Mouse (Mus musculus): ENCODE measurements around the gene Cr1l. TPM values are rescaled to one million over a fixed set of nuclear protein-coding genes. Genes with fewer than 3 reads are reported as not detected.

The Cr1l gene
- 75.7 and 82.5 TPM in 2 replicates for polyA plus RNA-seq (2015; fragmentation: Nextera tagmentation; extraction: Ambion mirVana)

- Histone ChIP-seq H3K27me3 (ENCODE audit: insufficient read depth, low read length) (no peaks in the 10 kb centered on the region), H3K4me2 (replicated peaks; ENCODE audit: low read depth, low read length) (peak within 1 kb of the TSS; percentile 79), H3K36me3 (ENCODE audit: insufficient read depth, low read length) (peaks cover 10% of the 10 kb centered on the region; the same call in 1 of the 2 replicates), H3K9me3 (ENCODE audit: low read length) (no peaks in the 10 kb centered on the region), H3K4me3 (ENCODE audit: low read length) (peak within 1 kb of the TSS; percentile 71), H3K9ac (replicated peaks; ENCODE audit: low read length) (peak within 1 kb of the TSS; percentile 94), H3K27ac (ENCODE audit: low read length) (peak within 1 kb of the TSS; percentile 99), H3K4me1 (ENCODE audit: insufficient read depth, low read length) (peaks cover 3% of the 10 kb centered on the region; the same call in 1 of the 2 replicates)
- WGBS: under 1% methylated on average over 30 of the region's 31 CpGs
- ATAC-seq (ENCODE audit: low FRiP score, low TSS enrichment): peak; percentile 100
Observed at GRCm38 (mm10) chr1:195130953-195131674, at the start of gene Cr1l. Gene Cr1l (minus strand): TSS chr1:195131586.

DNA sequence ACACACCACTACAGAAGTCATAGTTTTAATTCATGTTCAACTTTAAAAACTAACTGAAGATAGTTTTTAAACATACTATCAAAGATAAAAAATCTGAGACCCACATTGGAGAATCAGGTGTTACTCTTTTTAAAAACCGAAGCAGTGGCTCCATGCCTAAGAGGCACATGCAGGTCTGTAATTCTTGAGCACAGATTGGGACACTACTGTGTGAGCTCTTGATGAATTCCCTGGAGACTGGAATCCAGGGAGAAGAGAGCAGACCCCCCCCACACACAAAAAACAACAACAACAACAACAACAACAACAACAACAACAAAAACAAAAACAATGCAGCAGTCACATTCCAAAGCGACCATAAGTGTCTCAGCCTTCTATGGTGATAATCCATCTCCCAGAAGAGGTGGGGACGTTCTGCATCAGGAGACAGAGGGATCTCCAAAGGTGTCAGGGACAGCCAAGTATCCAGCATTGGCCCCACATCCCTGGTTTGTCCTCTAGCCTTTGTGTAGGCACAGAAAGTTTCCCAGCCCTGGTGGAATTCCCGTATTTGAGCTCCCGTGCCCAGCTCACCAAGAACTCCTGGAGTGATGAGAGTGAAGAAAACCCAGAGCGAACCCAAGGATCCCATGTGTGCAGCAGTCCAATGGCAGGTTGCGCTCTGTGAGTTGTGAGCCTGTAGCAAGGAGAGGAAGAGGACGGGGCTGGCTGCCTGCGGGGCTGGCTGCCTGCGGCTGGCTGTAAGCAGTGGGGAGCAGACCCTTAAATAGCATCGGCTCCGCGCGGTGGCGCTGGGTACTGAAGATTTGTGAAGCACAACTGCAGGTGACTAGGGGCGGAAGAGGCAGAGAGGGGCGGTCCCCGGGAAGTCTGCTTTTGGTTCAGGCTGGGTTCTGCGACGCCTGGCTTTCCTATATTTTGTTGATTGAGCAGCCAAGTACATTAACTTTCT, 44.9 kb upstream of the Cr1l start, which contains the start of gene Cr2:
Gene Cr2 (minus strand): TSS at position 737 of the 952 bp plus-strand sequence.
- Histone ChIP-seq H3K36me3 (ENCODE audit: insufficient read depth, low read length) (no peaks in the 10 kb centered on the region), H3K4me3 (ENCODE audit: low read length) (peak within 1 kb of the TSS; percentile 31), H3K9me3 (ENCODE audit: low read length) (no peaks in the 10 kb centered on the region), H3K27me3 (ENCODE audit: insufficient read depth, low read length) (peaks cover 3% of the 10 kb centered on the region; the same call in 1 of the 2 replicates), H3K27ac (ENCODE audit: low read length) (no peak within 1 kb of the TSS), H3K4me2 (replicated peaks; ENCODE audit: low read depth, low read length) (peak within 1 kb of the TSS; percentile 53), H3K4me1 (ENCODE audit: insufficient read depth, low read length) (no peaks in the 10 kb centered on the region), H3K9ac (replicated peaks; ENCODE audit: low read length) (peak within 1 kb of the TSS; percentile 38; the same call in 1 of the 2 replicates)
- WGBS: 7% methylated on average over 20 of the region's 20 CpGs
- peak; percentile 98 for ATAC-seq (ENCODE audit: low FRiP score, low TSS enrichment)

GRCm38 (mm10) chr1:195164996-195165755, 33.8 kb upstream of the Cr1l start:
- H3K36me3 ChIP-seq (ENCODE audit: insufficient read depth, low read length): no peaks in the 10 kb centered on the region
- no peak overlapping the region for H3K4me3 ChIP-seq (ENCODE audit: low read length)
- no peaks in the 10 kb centered on the region for H3K27me3 ChIP-seq (ENCODE audit: insufficient read depth, low read length)
- H3K27ac ChIP-seq (ENCODE audit: low read length): no peak overlapping the region
- no peak for ATAC-seq (ENCODE audit: low FRiP score, low TSS enrichment)
- no peaks in the 10 kb centered on the region for H3K9me3 ChIP-seq (ENCODE audit: low read length)
- no peak overlapping the region for H3K4me2 ChIP-seq (replicated peaks; ENCODE audit: low read depth, low read length)
- WGBS: 85% methylated on average over 9 of the region's 9 CpGs
- H3K4me1 ChIP-seq (ENCODE audit: insufficient read depth, low read length): no peaks in the 10 kb centered on the region
- H3K9ac ChIP-seq (replicated peaks; ENCODE audit: low read length): no peak overlapping the region

DNA sequence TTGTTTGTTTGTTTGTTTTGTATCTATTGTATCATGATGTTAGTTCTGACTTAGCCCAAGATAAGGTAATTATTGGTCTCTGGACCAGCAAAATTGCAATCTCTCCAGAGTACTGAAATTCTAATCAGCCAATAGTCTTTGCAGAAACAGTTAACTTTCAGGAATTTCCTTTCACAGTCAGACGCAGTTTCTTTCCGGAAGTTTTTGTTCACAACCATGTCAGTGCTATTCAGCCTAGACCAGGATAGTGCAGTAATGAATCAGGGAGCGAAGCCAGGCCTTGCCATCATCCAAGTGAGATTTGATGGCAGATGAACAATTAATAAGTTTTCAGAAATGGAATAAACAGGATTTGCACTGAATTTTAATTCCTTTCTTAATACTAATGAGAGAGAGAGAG, 684 bp upstream of the Cr1l start:
- H3K4me1 ChIP-seq (ENCODE audit: insufficient read depth, low read length): peaks cover 3% of the 10 kb centered on the region; the same call in 1 of the 2 replicates
- WGBS: 45% methylated on average over 3 of the region's 3 CpGs
- H3K36me3 ChIP-seq (ENCODE audit: insufficient read depth, low read length): peaks cover 10% of the 10 kb centered on the region; the same call in 1 of the 2 replicates
- peak overlapping the region; percentile 99; the same call in 1 of the 2 replicates for H3K27ac ChIP-seq (ENCODE audit: low read length)
- no peaks in the 10 kb centered on the region for H3K27me3 ChIP-seq (ENCODE audit: insufficient read depth, low read length)
- peak overlapping the region; percentile 71; the same call in 1 of the 2 replicates for H3K4me3 ChIP-seq (ENCODE audit: low read length)
- no peak overlapping the region for H3K9ac ChIP-seq (replicated peaks; ENCODE audit: low read length)
- ATAC-seq (ENCODE audit: low FRiP score, low TSS enrichment): no peak
- peak overlapping the region; percentile 79 for H3K4me2 ChIP-seq (replicated peaks; ENCODE audit: low read depth, low read length)
- H3K9me3 ChIP-seq (ENCODE audit: low read length): no peaks in the 10 kb centered on the region

DNA sequence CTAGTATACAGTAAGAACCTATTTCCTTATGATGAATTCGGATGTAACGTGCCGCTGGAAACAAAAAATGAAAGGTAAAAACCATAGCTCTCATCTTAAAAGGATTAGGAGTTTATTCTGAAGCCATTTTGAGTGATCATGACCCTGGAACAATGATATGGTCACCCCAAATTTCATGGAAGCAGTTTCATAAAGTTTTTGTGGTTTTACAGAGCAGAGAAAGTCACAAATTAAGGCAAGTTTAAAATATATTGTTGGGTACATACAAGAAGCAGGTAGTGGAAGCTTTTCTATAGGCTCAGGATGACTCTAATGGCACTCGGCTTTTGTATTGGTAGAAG, 259 bp upstream of the Cr1l start:
- H3K9ac ChIP-seq (replicated peaks; ENCODE audit: low read length): peak overlapping the region; percentile 94
- ATAC-seq (ENCODE audit: low FRiP score, low TSS enrichment): peak; percentile 1; the same call in 1 of the 2 replicates
- WGBS: 29% methylated on average over 4 of the region's 4 CpGs

GRCm38 (mm10) chr1:195130479-195130878, 907 bp downstream of the Cr1l start:
- peaks cover 3% of the 10 kb centered on the region; the same call in 1 of the 2 replicates for H3K4me1 ChIP-seq (ENCODE audit: insufficient read depth, low read length)
- no peak overlapping the region for H3K27ac ChIP-seq (ENCODE audit: low read length)
- H3K9me3 ChIP-seq (ENCODE audit: low read length): no peaks in the 10 kb centered on the region
- peak overlapping the region; percentile 79 for H3K4me2 ChIP-seq (replicated peaks; ENCODE audit: low read depth, low read length)
- H3K9ac ChIP-seq (replicated peaks; ENCODE audit: low read length): peak overlapping the region; percentile 94
- H3K36me3 ChIP-seq (ENCODE audit: insufficient read depth, low read length): peaks cover 14% of the 10 kb centered on the region; the same call in 1 of the 2 replicates
- WGBS: 10% methylated on average over 2 of the region's 2 CpGs
- peak overlapping the region; percentile 71 for H3K4me3 ChIP-seq (ENCODE audit: low read length)
- no peaks in the 10 kb centered on the region for H3K27me3 ChIP-seq (ENCODE audit: insufficient read depth, low read length)
- ATAC-seq (ENCODE audit: low FRiP score, low TSS enrichment): no peak

More for the DNA sequence above, 259 bp upstream of the Cr1l start:
- H3K27ac ChIP-seq (ENCODE audit: low read length): peak overlapping the region; percentile 99
- H3K9me3 ChIP-seq (ENCODE audit: low read length): no peaks in the 10 kb centered on the region
- H3K4me2 ChIP-seq (replicated peaks; ENCODE audit: low read depth, low read length): peak overlapping the region; percentile 79
- peaks cover 3% of the 10 kb centered on the region; the same call in 1 of the 2 replicates for H3K4me1 ChIP-seq (ENCODE audit: insufficient read depth, low read length)
- peak overlapping the region; percentile 71 for H3K4me3 ChIP-seq (ENCODE audit: low read length)
- peaks cover 10% of the 10 kb centered on the region; the same call in 1 of the 2 replicates for H3K36me3 ChIP-seq (ENCODE audit: insufficient read depth, low read length)
- H3K27me3 ChIP-seq (ENCODE audit: insufficient read depth, low read length): no peaks in the 10 kb centered on the region

DNA sequence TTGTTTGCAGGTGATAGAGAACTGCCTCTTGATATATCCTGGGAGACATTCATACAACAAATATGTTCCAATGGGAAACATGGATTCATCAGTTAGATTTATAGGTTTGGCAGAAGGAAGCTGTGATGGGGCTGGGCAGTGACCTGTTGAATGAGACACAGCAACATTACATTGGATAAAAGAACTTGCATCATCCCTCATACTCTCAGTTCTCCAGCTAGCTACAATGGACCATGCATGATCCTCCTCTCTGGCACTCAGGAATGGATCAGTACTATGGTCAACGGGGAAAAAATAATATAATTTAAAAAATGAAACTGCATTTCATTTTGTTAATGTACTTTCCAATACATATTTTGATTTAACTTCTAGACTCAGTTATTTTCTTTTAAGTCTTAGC, 1.5 kb downstream of the Cr1l start:
- 79% methylated on average over 1 of the region's 1 CpGs for WGBS
- H3K4me3 ChIP-seq (ENCODE audit: low read length): peak overlapping the region; percentile 19; the same call in 1 of the 2 replicates
- no peak for ATAC-seq (ENCODE audit: low FRiP score, low TSS enrichment)

GRCm38 (mm10) chr1:195114414-195114813, 17.0 kb downstream of the Cr1l start:
- Histone ChIP-seq H3K9ac (replicated peaks; ENCODE audit: low read length) (no peak overlapping the region), H3K27me3 (ENCODE audit: insufficient read depth, low read length) (no peaks in the 10 kb centered on the region), H3K9me3 (ENCODE audit: low read length) (no peaks in the 10 kb centered on the region), H3K36me3 (ENCODE audit: insufficient read depth, low read length) (peaks cover 25% of the 10 kb centered on the region; the same call in 1 of the 2 replicates), H3K27ac (ENCODE audit: low read length) (no peak overlapping the region), H3K4me3 (ENCODE audit: low read length) (no peak overlapping the region), H3K4me1 (ENCODE audit: insufficient read depth, low read length) (no peaks in the 10 kb centered on the region), H3K4me2 (replicated peaks; ENCODE audit: low read depth, low read length) (no peak overlapping the region)
- WGBS: 94% methylated on average over 1 of the region's 1 CpGs
- no peak for ATAC-seq (ENCODE audit: low FRiP score, low TSS enrichment)

More for the DNA sequence above, 1.5 kb downstream of the Cr1l start:
- H3K27me3 ChIP-seq (ENCODE audit: insufficient read depth, low read length): no peaks in the 10 kb centered on the region
- no peak overlapping the region for H3K27ac ChIP-seq (ENCODE audit: low read length)
- H3K9me3 ChIP-seq (ENCODE audit: low read length): no peaks in the 10 kb centered on the region
- H3K4me1 ChIP-seq (ENCODE audit: insufficient read depth, low read length): peaks cover 3% of the 10 kb centered on the region; the same call in 1 of the 2 replicates
- peak overlapping the region; percentile 27 for H3K4me2 ChIP-seq (replicated peaks; ENCODE audit: low read depth, low read length)
- H3K9ac ChIP-seq (replicated peaks; ENCODE audit: low read length): no peak overlapping the region
- peaks cover 18% of the 10 kb centered on the region; the same call in 1 of the 2 replicates for H3K36me3 ChIP-seq (ENCODE audit: insufficient read depth, low read length)

- no peak overlapping the region for H3K4me3 ChIP-seq (ENCODE audit: low read length)
- H3K9me3 ChIP-seq (ENCODE audit: low read length): no peaks in the 10 kb centered on the region
- ATAC-seq (ENCODE audit: low FRiP score, low TSS enrichment): no peak
- H3K4me1 ChIP-seq (ENCODE audit: insufficient read depth, low read length): no peaks in the 10 kb centered on the region
- WGBS: 89% methylated on average over 4 of the region's 4 CpGs
- no peak overlapping the region for H3K4me2 ChIP-seq (replicated peaks; ENCODE audit: low read depth, low read length)
- peaks cover 25% of the 10 kb centered on the region; the same call in 1 of the 2 replicates for H3K36me3 ChIP-seq (ENCODE audit: insufficient read depth, low read length)
- H3K27ac ChIP-seq (ENCODE audit: low read length): no peak overlapping the region
- no peak overlapping the region for H3K9ac ChIP-seq (replicated peaks; ENCODE audit: low read length)
- no peaks in the 10 kb centered on the region for H3K27me3 ChIP-seq (ENCODE audit: insufficient read depth, low read length)
Observed at GRCm38 (mm10) chr1:195113621-195114020, 17.8 kb downstream of the Cr1l start.

Measured in kidney, embryonic 16.5 days (tissue).